Mouse (Mus musculus) kidney, adult 2 months (tissue): ENCODE data around the gene Srbd1.

Experiments
- CTCF ChIP-seq: fragments of 200-500 bp; conservative IDR thresholded peaks from 2 replicates; pipeline ENCODE4 v1.5.1; 2011; ENCODE audit warnings: low read depth, mild to moderate bottlenecking, control low read depth, low read length, moderate library complexity, mixed read lengths; ENCODE audit not compliant: insufficient read depth, insufficient read length
- POLR2A ChIP-seq: fragments of 200-500 bp; IDR thresholded peaks from one replicate; pipeline ENCODE4 v1.6.1; 2011; ENCODE audit warnings: low read depth, low read length, control low read depth

GRCm38 (mm10) chr17:86021231-86021630 lies 123.7 kb downstream of the Srbd1 start:
- TF ChIP-seq CTCF (no peak), POLR2A (no peak)
